Mouse (Mus musculus): ENCODE measurements around the gene A130010J15Rik.

DNA sequence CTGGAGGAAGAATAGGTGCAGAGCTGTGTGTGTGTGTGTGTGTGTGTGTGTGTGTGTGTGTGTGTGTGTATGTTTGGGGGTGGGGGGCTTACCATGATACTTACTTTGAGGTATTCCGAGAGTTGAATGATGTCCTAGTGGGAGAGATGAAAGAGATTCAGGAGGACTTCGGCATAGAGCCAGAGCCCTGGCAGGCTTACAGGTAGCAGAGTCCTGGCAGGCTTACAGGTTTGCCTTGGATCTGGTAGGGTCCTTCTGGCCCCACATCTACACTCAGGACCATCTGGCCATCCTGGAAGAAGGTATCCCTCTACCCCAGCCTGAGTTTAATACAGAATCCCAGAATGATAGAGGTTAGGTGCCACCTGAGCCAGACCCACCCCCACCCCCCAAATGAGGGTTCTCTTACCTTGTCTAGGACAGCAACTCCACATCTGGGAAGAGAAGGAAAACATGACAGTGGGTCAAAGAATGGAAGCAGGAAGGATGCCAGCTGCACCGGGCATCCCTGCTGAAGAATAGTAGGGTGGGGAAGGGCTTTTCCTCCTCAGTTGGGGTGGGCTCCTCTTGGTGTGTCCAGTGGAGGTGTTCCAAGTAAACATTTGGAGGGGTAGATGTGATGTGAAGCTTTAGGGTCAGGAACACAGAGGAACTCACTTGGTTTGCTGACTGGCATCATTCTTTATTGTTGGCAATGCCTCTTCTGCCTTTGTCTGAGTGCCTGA lies 26.7 kb downstream of the A130010J15Rik start:
- TF ChIP-seq POLR2A (IDR thresholded peaks at IDR 0.05; ENCODE audit: low read depth, low read length), result no peak
- no peak for TF ChIP-seq POLR2AphosphoS2 (IDR thresholded peaks at IDR 0.05; ENCODE audit: low read depth, low read length)
- TF ChIP-seq ETS1 (conservative IDR thresholded peaks at IDR 0.05; ENCODE audit: low read depth, low read length), result no peak
- TF ChIP-seq TCF12 (IDR thresholded peaks at IDR 0.05; ENCODE audit: low read depth, low read length), result no peak
- no peak for TF ChIP-seq ZNF384 (IDR thresholded peaks at IDR 0.05; ENCODE audit: low read depth, low read length)
- TF ChIP-seq MXI1 (IDR thresholded peaks at IDR 0.05; ENCODE audit: low read depth, low read length), result no peak
- no peak for TF ChIP-seq HCFC1 (IDR thresholded peaks at IDR 0.05; ENCODE audit: low read depth, low read length)
- no peak for TF ChIP-seq CTCF (conservative IDR thresholded peaks at IDR 0.05 in 1 of 2, IDR thresholded peaks at IDR 0.05 in 1 of 2; ENCODE audit: low read depth in 2 of 2, low read length in 2 of 2)
- no peak for TF ChIP-seq E2F4 (IDR thresholded peaks at IDR 0.05; ENCODE audit: insufficient replicate concordance, low read depth, low read length)
- TF ChIP-seq ELF1 (IDR thresholded peaks at IDR 0.05; ENCODE audit: low read depth, low read length), result no peak
- TF ChIP-seq MYC (IDR thresholded peaks at IDR 0.05; ENCODE audit: low read depth, low read length), result no peak
- no peak for TF ChIP-seq MAX (IDR thresholded peaks at IDR 0.05; ENCODE audit: low read length)

Data from CH12.LX (cell line).